Mouse (Mus musculus) lung, adult 2 months (tissue): ENCODE data around the gene Gata3.

Experiments used
- CTCF ChIP-seq: fragments of 200-500 bp; IDR thresholded peaks from 2 replicates; pipeline ENCODE4 v1.5.1; 2011; ENCODE audit warnings: mild to moderate bottlenecking, low read length, control low read depth; ENCODE audit not compliant: insufficient read depth
- POLR2A ChIP-seq: fragments of 200-500 bp; IDR thresholded peaks from 2 replicates; pipeline ENCODE4 v1.6.1; 2011; ENCODE audit warnings: low read depth, mild to moderate bottlenecking, control low read depth, low read length, borderline replicate concordance; ENCODE audit errors: extremely low read depth

GRCm38 (mm10) chr2:9903854-9904560 lies 14.2 kb upstream of the Gata3 start:
- TF ChIP-seq POLR2A = no peak
- TF ChIP-seq CTCF = no peak
